Mouse (Mus musculus): ENCODE results near the gene Focad. TPM values are rescaled to one million over a fixed set of nuclear protein-coding genes. Genes with fewer than 3 reads are reported as not detected.
A peak's percentile ranks its signal among the peaks of the same experiment; 100 is the strongest.

The Focad gene
- polyA plus RNA-seq, 1 experiment: 10.3 TPM

DNA sequence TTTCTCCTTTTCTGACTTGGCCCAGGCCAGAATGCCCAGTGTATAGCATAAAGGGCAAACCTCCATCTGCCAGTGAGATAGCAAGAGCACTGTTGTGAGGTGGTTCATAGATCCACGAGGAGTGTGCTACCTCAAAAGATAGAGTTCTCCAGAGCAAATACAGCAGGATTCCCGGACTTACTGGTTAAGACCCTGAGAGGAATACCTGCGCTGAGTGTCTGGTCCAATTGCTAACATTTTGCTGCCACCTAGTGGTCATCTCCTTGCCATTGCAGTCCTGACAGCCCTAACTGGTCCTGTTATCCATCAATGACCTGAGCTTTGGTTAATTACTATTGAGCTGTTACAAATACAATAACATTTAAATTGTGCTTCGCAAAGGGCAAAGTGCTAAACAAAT, 256.5 kb downstream of the Focad start:
- no peak overlapping the region for H3ac ChIP-seq (ENCODE audit: control insufficient read depth, insufficient read length, low read depth)

DNA sequence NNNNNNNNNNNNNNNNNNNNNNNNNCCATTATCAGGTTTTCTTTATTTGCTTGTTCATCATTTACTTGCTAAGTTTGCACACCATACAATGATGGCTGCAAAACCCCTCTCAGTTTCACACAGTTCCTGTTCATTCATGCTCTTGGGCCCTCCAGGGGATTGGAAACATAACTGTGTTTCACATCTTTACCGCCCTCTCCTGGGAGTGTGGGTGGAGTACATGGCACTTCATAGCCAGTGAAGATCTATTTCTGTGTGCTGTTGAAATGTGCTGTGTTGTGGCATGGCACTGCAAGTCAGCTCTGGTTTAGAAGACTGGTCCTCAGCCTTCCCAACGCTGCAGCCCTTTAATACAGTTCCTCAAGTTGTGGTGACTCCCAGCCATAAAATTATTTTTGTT, 262.2 kb downstream of the Focad start:
- no peaks in the 10 kb centered on the region for H3K79me2 ChIP-seq (ENCODE audit: control insufficient read depth, insufficient read depth)
- no peaks in the 10 kb centered on the region for H3K36me3 ChIP-seq (ENCODE audit: control insufficient read depth, insufficient read depth)
- no peak overlapping the region for H3K4me3 ChIP-seq (ENCODE audit: insufficient read depth, poor library complexity, severe bottlenecking)
- H3ac ChIP-seq (ENCODE audit: control insufficient read depth, insufficient read length, low read depth): no peak overlapping the region
- H3K27me3 ChIP-seq (ENCODE audit: control insufficient read depth, insufficient read depth, insufficient read length): no peaks in the 10 kb centered on the region
- H3K79me3 ChIP-seq (ENCODE audit: low read depth): no peaks in the 10 kb centered on the region
- TF ChIP-seq MAX (IDR thresholded peaks at IDR 0.05): no peak
- TF ChIP-seq CEBPB (IDR thresholded peaks at IDR 0.05; ENCODE audit: low read depth): no peak
- TF ChIP-seq CTCF (IDR thresholded peaks at IDR 0.05; ENCODE audit: control insufficient read depth, insufficient read depth, insufficient read length): no peak
- TF ChIP-seq USF1 (IDR thresholded peaks at IDR 0.05; ENCODE audit: low read depth): no peak
- TF ChIP-seq MYOG (IDR thresholded peaks at IDR 0.05; ENCODE audit: control insufficient read depth, extremely low read depth, insufficient read length): no peak
- TF ChIP-seq MYOD1 (IDR thresholded peaks at IDR 0.05; ENCODE audit: control insufficient read depth, insufficient read length, low read depth): no peak
- no peak for TF ChIP-seq FOSL1 (IDR thresholded peaks at IDR 0.05; ENCODE audit: insufficient read depth, low read length, poor library complexity, severe bottlenecking)

More for the DNA sequence above, 256.5 kb downstream of the Focad start:
- Histone ChIP-seq H3K36me3 (ENCODE audit: control insufficient read depth, insufficient read depth) (no peaks in the 10 kb centered on the region), H3K27me3 (ENCODE audit: control insufficient read depth, insufficient read depth, insufficient read length) (no peaks in the 10 kb centered on the region), H3K79me2 (ENCODE audit: control insufficient read depth, insufficient read depth) (no peaks in the 10 kb centered on the region), H3K4me3 (ENCODE audit: insufficient read depth, poor library complexity, severe bottlenecking) (no peak overlapping the region), H3K79me3 (ENCODE audit: low read depth) (no peaks in the 10 kb centered on the region)
- TF ChIP-seq CEBPB (IDR thresholded peaks at IDR 0.05; ENCODE audit: low read depth) (no peak), FOSL1 (IDR thresholded peaks at IDR 0.05; ENCODE audit: insufficient read depth, low read length, poor library complexity, severe bottlenecking) (no peak), USF1 (IDR thresholded peaks at IDR 0.05; ENCODE audit: low read depth) (no peak), MYOG (IDR thresholded peaks at IDR 0.05; ENCODE audit: control insufficient read depth, extremely low read depth, insufficient read length) (no peak), CTCF (IDR thresholded peaks at IDR 0.05; ENCODE audit: control insufficient read depth, insufficient read depth, insufficient read length) (peak; percentile 85), MYOD1 (IDR thresholded peaks at IDR 0.05; ENCODE audit: control insufficient read depth, insufficient read length, low read depth) (no peak), MAX (IDR thresholded peaks at IDR 0.05) (no peak)

GRCm38 (mm10) chr4:88357431-88357830, 263.0 kb downstream of the Focad start:
- no peaks in the 10 kb centered on the region for H3K79me3 ChIP-seq (ENCODE audit: low read depth)

DNA sequence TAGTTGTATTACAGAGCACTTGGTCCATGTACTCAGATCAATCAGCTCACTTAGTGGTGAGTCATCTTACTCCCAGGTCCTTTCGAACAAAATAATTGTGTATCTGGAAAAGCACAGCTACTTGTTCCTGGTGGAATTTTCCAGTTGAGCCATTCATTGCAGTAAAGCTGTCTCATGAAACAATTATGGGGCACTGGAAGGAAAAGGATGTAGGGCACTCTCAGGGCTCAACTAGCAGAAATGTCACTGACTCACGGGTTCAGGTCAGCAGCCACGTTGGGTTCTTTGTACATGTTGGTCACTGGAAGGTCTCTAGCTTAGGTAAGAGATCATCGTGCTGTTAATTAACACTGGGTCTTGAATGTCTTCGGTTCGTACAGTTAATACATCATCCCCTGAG, 275.5 kb downstream of the Focad start:
- H3K27me3 ChIP-seq (ENCODE audit: control insufficient read depth, insufficient read depth, insufficient read length): no peaks in the 10 kb centered on the region
- TF ChIP-seq MYOG (IDR thresholded peaks at IDR 0.05; ENCODE audit: control insufficient read depth, extremely low read depth, insufficient read length): no peak
- TF ChIP-seq MAX (IDR thresholded peaks at IDR 0.05): no peak
- no peak for TF ChIP-seq MYOD1 (IDR thresholded peaks at IDR 0.05; ENCODE audit: control insufficient read depth, insufficient read length, low read depth)
- TF ChIP-seq FOSL1 (IDR thresholded peaks at IDR 0.05; ENCODE audit: insufficient read depth, low read length, poor library complexity, severe bottlenecking): no peak
- no peak for TF ChIP-seq CTCF (IDR thresholded peaks at IDR 0.05; ENCODE audit: control insufficient read depth, insufficient read depth, insufficient read length)
- TF ChIP-seq USF1 (IDR thresholded peaks at IDR 0.05; ENCODE audit: low read depth): no peak
- no peak for TF ChIP-seq CEBPB (IDR thresholded peaks at IDR 0.05; ENCODE audit: low read depth)
- H3K79me3 ChIP-seq (ENCODE audit: low read depth): no peaks in the 10 kb centered on the region
- peaks cover 6% of the 10 kb centered on the region for H3K36me3 ChIP-seq (ENCODE audit: control insufficient read depth, insufficient read depth)
- no peak overlapping the region for H3K4me3 ChIP-seq (ENCODE audit: insufficient read depth, poor library complexity, severe bottlenecking)
- no peaks in the 10 kb centered on the region for H3K79me2 ChIP-seq (ENCODE audit: control insufficient read depth, insufficient read depth)
- no peak overlapping the region for H3ac ChIP-seq (ENCODE audit: control insufficient read depth, insufficient read length, low read depth)

More at GRCm38 (mm10) chr4:88357431-88357830, 263.0 kb downstream of the Focad start:
- H3K4me3 ChIP-seq (ENCODE audit: insufficient read depth, poor library complexity, severe bottlenecking): no peak overlapping the region
- H3K79me2 ChIP-seq (ENCODE audit: control insufficient read depth, insufficient read depth): no peaks in the 10 kb centered on the region
- H3K36me3 ChIP-seq (ENCODE audit: control insufficient read depth, insufficient read depth): no peaks in the 10 kb centered on the region
- no peaks in the 10 kb centered on the region for H3K27me3 ChIP-seq (ENCODE audit: control insufficient read depth, insufficient read depth, insufficient read length)
- TF ChIP-seq FOSL1 (IDR thresholded peaks at IDR 0.05; ENCODE audit: insufficient read depth, low read length, poor library complexity, severe bottlenecking) (no peak), CEBPB (IDR thresholded peaks at IDR 0.05; ENCODE audit: low read depth) (no peak), CTCF (IDR thresholded peaks at IDR 0.05; ENCODE audit: control insufficient read depth, insufficient read depth, insufficient read length) (no peak), MYOD1 (IDR thresholded peaks at IDR 0.05; ENCODE audit: control insufficient read depth, insufficient read length, low read depth) (no peak), MAX (IDR thresholded peaks at IDR 0.05) (no peak), USF1 (IDR thresholded peaks at IDR 0.05; ENCODE audit: low read depth) (no peak), MYOG (IDR thresholded peaks at IDR 0.05; ENCODE audit: control insufficient read depth, extremely low read depth, insufficient read length) (no peak)
- no peak overlapping the region for H3ac ChIP-seq (ENCODE audit: control insufficient read depth, insufficient read length, low read depth)

- no peaks in the 10 kb centered on the region for H3K79me3 ChIP-seq (ENCODE audit: low read depth)
- H3ac ChIP-seq (ENCODE audit: control insufficient read depth, insufficient read length, low read depth): no peak overlapping the region
- TF ChIP-seq MYOG (IDR thresholded peaks at IDR 0.05; ENCODE audit: control insufficient read depth, extremely low read depth, insufficient read length) (no peak), FOSL1 (IDR thresholded peaks at IDR 0.05; ENCODE audit: insufficient read depth, low read length, poor library complexity, severe bottlenecking) (no peak), CEBPB (IDR thresholded peaks at IDR 0.05; ENCODE audit: low read depth) (no peak), USF1 (IDR thresholded peaks at IDR 0.05; ENCODE audit: low read depth) (no peak), CTCF (IDR thresholded peaks at IDR 0.05; ENCODE audit: control insufficient read depth, insufficient read depth, insufficient read length) (no peak)
- no peaks in the 10 kb centered on the region for H3K79me2 ChIP-seq (ENCODE audit: control insufficient read depth, insufficient read depth)
- no peak overlapping the region for H3K4me3 ChIP-seq (ENCODE audit: insufficient read depth, poor library complexity, severe bottlenecking)
- H3K36me3 ChIP-seq (ENCODE audit: control insufficient read depth, insufficient read depth): peaks cover 6% of the 10 kb centered on the region
- H3K27me3 ChIP-seq (ENCODE audit: control insufficient read depth, insufficient read depth, insufficient read length): no peaks in the 10 kb centered on the region
Measured at GRCm38 (mm10) chr4:88370819-88371218, 276.4 kb downstream of the Focad start.
